Mouse (Mus musculus) forebrain, embryonic 16.5 days (tissue): ENCODE measurements around the gene Serpina3n. TPM values are rescaled to one million over a fixed set of nuclear protein-coding genes. Genes with fewer than 3 reads are reported as not detected.
"Not testable (repeated sequence)": the region's sequence is repeated elsewhere in the genome, so short reads cannot be mapped to it uniquely, and the experiment has no call there.

Experiments used
- ATAC-seq: fragments of 200-750 bp; cut with Nextera tagmentation; 2 replicates; pipeline ENCODE4 v1.8.0; 2017; ENCODE audit warnings: mild to moderate bottlenecking, moderate library complexity
- H3K27ac ChIP-seq: fragments of 300-500 bp; sonication (generic); 2 replicates; pipeline ENCODE4 v1.5.1; 2014; ENCODE audit warnings: low read length, control low read depth
- H3K27me3 ChIP-seq: fragments of 300-500 bp; sonication (generic); replicated peaks from 2 replicates; pipeline ENCODE4 v1.6.1; 2014; ENCODE audit warnings: low read length; ENCODE audit not compliant: control insufficient read depth, insufficient read depth
- H3K36me3 ChIP-seq: fragments of 300-500 bp; sonication (generic); 2 replicates; pipeline ENCODE4 v1.6.1; 2014; ENCODE audit not compliant: control insufficient read depth, insufficient read depth
- H3K4me1 ChIP-seq: fragments of 300-500 bp; sonication (generic); replicated peaks from 2 replicates; pipeline ENCODE4 v1.6.1; 2014; ENCODE audit warnings: low read length; ENCODE audit not compliant: control insufficient read depth, insufficient read depth
- H3K4me2 ChIP-seq: fragments of 300-500 bp; sonication (generic); 2 replicates; pipeline ENCODE4 v1.6.1; 2014; ENCODE audit warnings: mild to moderate bottlenecking, low read length, control low read depth
- H3K4me3 ChIP-seq: fragments of 300-500 bp; sonication (generic); replicated peaks from 2 replicates; pipeline ENCODE4 v1.5.1; 2014; ENCODE audit warnings: mild to moderate bottlenecking, low read length, control low read depth
- H3K9ac ChIP-seq: fragments of 300-500 bp; sonication (generic); replicated peaks from 2 replicates; pipeline ENCODE4 v1.6.1; 2014; ENCODE audit warnings: low read depth, low read length, control low read depth
- H3K9me3 ChIP-seq: fragments of 300-500 bp; sonication (generic); 2 replicates; pipeline ENCODE4 v1.6.1; 2016; ENCODE audit warnings: low read length; ENCODE audit not compliant: control insufficient read depth
- WGBS: fragments of 180-500 bp; shearing (Covaris S2); extraction: QIAGEN DNeasy Blood & Tissue Kit; methylation state at CpG from one replicate; pipeline ENCODE4 v1.1.7; 2014; 5-methylcytosine and 5-hydroxymethylcytosine counted together
- polyA plus RNA-seq: library from polyadenylated mRNA; unstranded; fragments of >200 nt; fragmentation: Nextera tagmentation; extraction: Ambion mirVana; gene quantifications from 2 replicates; pipeline ENCODE4 v1.2.1, GENCODE M21; 2015

Gene Serpina3n
- polyA plus RNA-seq, 1 experiment from 2014 or later: not detected

- H3K27me3 ChIP-seq, H3K9ac ChIP-seq, H3K9me3 ChIP-seq, H3K4me1 ChIP-seq, H3K4me2 ChIP-seq, H3K27ac ChIP-seq, H3K4me3 ChIP-seq, ATAC-seq, H3K36me3 ChIP-seq: not testable (repeated sequence)
- WGBS: 75% methylated on average over 2 of the region's 2 CpGs
Observed at GRCm38 (mm10) chr12:104391057-104391456, 15.5 kb upstream of the Serpina3n start.

GRCm38 (mm10) chr12:104403968-104404367, 2.6 kb upstream of the Serpina3n start:
- no peak overlapping the region for H3K27ac ChIP-seq
- no peak overlapping the region for H3K4me2 ChIP-seq
- H3K27me3 ChIP-seq: no peaks in the 10 kb centered on the region
- H3K36me3 ChIP-seq: no peaks in the 10 kb centered on the region
- no peaks in the 10 kb centered on the region for H3K9me3 ChIP-seq
- H3K4me1 ChIP-seq: no peaks in the 10 kb centered on the region
- no peak overlapping the region for H3K4me3 ChIP-seq
- ATAC-seq: no peak
- WGBS: 83% methylated on average over 5 of the region's 5 CpGs
- H3K9ac ChIP-seq: no peak overlapping the region

GRCm38 (mm10) chr12:104412507-104412906, 6.0 kb downstream of the Serpina3n start:
- Histone ChIP-seq H3K27me3 (no peaks in the 10 kb centered on the region), H3K4me3 (no peak overlapping the region), H3K4me1 (no peaks in the 10 kb centered on the region), H3K9me3 (no peaks in the 10 kb centered on the region), H3K27ac (no peak overlapping the region), H3K36me3 (no peaks in the 10 kb centered on the region), H3K9ac (no peak overlapping the region), H3K4me2 (no peak overlapping the region)
- no peak for ATAC-seq
- WGBS: 85% methylated on average over 6 of the region's 6 CpGs

- 52% methylated on average over 2 of the region's 2 CpGs for WGBS
Observed at GRCm38 (mm10) chr12:104414576-104414975, 8.0 kb downstream of the Serpina3n start.

GRCm38 (mm10) chr12:104415625-104416315, 9.2 kb downstream of the Serpina3n start:
- H3K4me3 ChIP-seq: no peak overlapping the region
- H3K9me3 ChIP-seq: no peaks in the 10 kb centered on the region
- ATAC-seq: peak; percentile 54
- no peak overlapping the region for H3K9ac ChIP-seq
- no peak overlapping the region for H3K27ac ChIP-seq
- 0 out of 2 replicates have a peak, but pooled peaks cover 2% of the 10 kb centered on the region for H3K27me3 ChIP-seq
- H3K36me3 ChIP-seq: no peaks in the 10 kb centered on the region
- H3K4me2 ChIP-seq: no peak overlapping the region
- 46% methylated on average over 6 of the region's 6 CpGs for WGBS
- H3K4me1 ChIP-seq: peaks cover 8% of the 10 kb centered on the region; the same call in 1 of the 2 replicates

More at GRCm38 (mm10) chr12:104414576-104414975, 8.0 kb downstream of the Serpina3n start:
- ATAC-seq: no peak
- no peak overlapping the region for H3K27ac ChIP-seq
- no peaks in the 10 kb centered on the region for H3K27me3 ChIP-seq
- H3K36me3 ChIP-seq: no peaks in the 10 kb centered on the region
- H3K4me2 ChIP-seq: no peak overlapping the region
- no peak overlapping the region for H3K9ac ChIP-seq
- H3K4me1 ChIP-seq: peaks cover 8% of the 10 kb centered on the region; the same call in 1 of the 2 replicates
- H3K4me3 ChIP-seq: no peak overlapping the region
- no peaks in the 10 kb centered on the region for H3K9me3 ChIP-seq

GRCm38 (mm10) chr12:104418340-104419135, 12.0 kb downstream of the Serpina3n start:
- H3K36me3 ChIP-seq: no peaks in the 10 kb centered on the region
- H3K27ac ChIP-seq: no peak overlapping the region
- WGBS: 14% methylated on average over 16 of the region's 17 CpGs
- peak overlapping the region; percentile 28 for H3K4me3 ChIP-seq
- ATAC-seq: peak; percentile 62
- H3K27me3 ChIP-seq: 0 out of 2 replicates have a peak, but pooled peaks cover 3% of the 10 kb centered on the region
- H3K9me3 ChIP-seq: no peaks in the 10 kb centered on the region
- peaks cover 8% of the 10 kb centered on the region; the same call in 1 of the 2 replicates for H3K4me1 ChIP-seq
- peak overlapping the region; percentile 53 for H3K4me2 ChIP-seq
- H3K9ac ChIP-seq: peak overlapping the region; percentile 18; the same call in 1 of the 2 replicates

GRCm38 (mm10) chr12:104419136-104419462, 12.6 kb downstream of the Serpina3n start:
- Histone ChIP-seq H3K4me2 (no peak overlapping the region), H3K27ac (no peak overlapping the region), H3K9ac (no peak overlapping the region), H3K4me1 (peaks cover 8% of the 10 kb centered on the region; the same call in 1 of the 2 replicates), H3K9me3 (no peaks in the 10 kb centered on the region), H3K36me3 (no peaks in the 10 kb centered on the region), H3K4me3 (no peak overlapping the region), H3K27me3 (0 out of 2 replicates have a peak, but pooled peaks cover 3% of the 10 kb centered on the region)
- WGBS: 3% methylated on average over 2 of the region's 2 CpGs
- ATAC-seq: peak; percentile 45; the same call in 1 of the 2 replicates

- H3K4me1 ChIP-seq: peaks cover 8% of the 10 kb centered on the region; the same call in 1 of the 2 replicates
- no peak overlapping the region for H3K9ac ChIP-seq
- no peak overlapping the region for H3K27ac ChIP-seq
- H3K36me3 ChIP-seq: no peaks in the 10 kb centered on the region
- H3K9me3 ChIP-seq: no peaks in the 10 kb centered on the region
- no peak for ATAC-seq
- no peak overlapping the region for H3K4me2 ChIP-seq
- 74% methylated on average over 11 of the region's 11 CpGs for WGBS
- H3K27me3 ChIP-seq: 0 out of 2 replicates have a peak, but pooled peaks cover 3% of the 10 kb centered on the region
- H3K4me3 ChIP-seq: no peak overlapping the region
Observed at GRCm38 (mm10) chr12:104422615-104423392, 16.3 kb downstream of the Serpina3n start.

GRCm38 (mm10) chr12:104425591-104425990, 19.1 kb downstream of the Serpina3n start:
- ATAC-seq: no peak
- Histone ChIP-seq H3K9ac (no peak overlapping the region), H3K9me3 (no peaks in the 10 kb centered on the region), H3K27me3 (0 out of 2 replicates have a peak, but pooled peaks cover 3% of the 10 kb centered on the region), H3K4me3 (no peak overlapping the region), H3K36me3 (no peaks in the 10 kb centered on the region), H3K4me1 (no peaks in the 10 kb centered on the region), H3K4me2 (no peak overlapping the region), H3K27ac (no peak overlapping the region)
- WGBS: 79% methylated on average over 3 of the region's 3 CpGs
